Mouse (Mus musculus) megakaryocyte, adult 5-6 weeks (primary cell): ENCODE measurements around the gene Brms1. TPM values are rescaled to one million over a fixed set of nuclear protein-coding genes. Genes with fewer than 3 reads are reported as not detected.
A peak's percentile ranks its signal among the peaks of the same experiment; 100 is the strongest.
"Not testable (repeated sequence)": the region's sequence is repeated elsewhere in the genome, so short reads cannot be mapped to it uniquely, and the experiment has no call there.

Source experiments
- ATAC-seq: 2 replicates; pipeline ENCODE4 v1.8.0; 2016; ENCODE audit warnings: mild to moderate bottlenecking, inconsistent platforms; ENCODE audit not compliant: poor library complexity, severe bottlenecking
- total RNA-seq, 2 experiments: library from RNA; stranded (forward) in 1 of 2; stranded (reverse) in 1 of 2; fragments of 153-499, 151-499 nt in 1 of 2; fragments of 221-1000, 200-1000 nt in 1 of 2; gene quantifications; 2 replicates each; pipeline versions ENCODE4 v1.2.3 to v1.2.4; 2015 to 2017

The Brms1 gene
- total RNA-seq (2015) = 16.5 and 22.4 TPM in 2 replicates
- 28.5 and 30.4 TPM in 2 replicates for total RNA-seq (2017)

- peak; percentile 85 for ATAC-seq
Measured at GRCm38 (mm10) chr19:5040862-5041523, at the start of gene Brms1. Brms1 (plus strand) TSS chr19:5041354.

- no peak for ATAC-seq
Measured at GRCm38 (mm10) chr19:4992371-4992770, 48.8 kb upstream of the Brms1 start.

GRCm38 (mm10) chr19:4992904-4993303 lies 48.2 kb upstream of the Brms1 start:
- no peak for ATAC-seq

GRCm38 (mm10) chr19:4994043-4994442 lies 47.1 kb upstream of the Brms1 start:
- no peak for ATAC-seq

- ATAC-seq = no peak
Measured at GRCm38 (mm10) chr19:4999445-5000140, 41.6 kb upstream of the Brms1 start.

GRCm38 (mm10) chr19:5001666-5002406 lies 39.3 kb upstream of the Brms1 start:
- peak; percentile 60; the same call in 1 of the 2 replicates for ATAC-seq

- ATAC-seq = not testable (repeated sequence)
Measured at GRCm38 (mm10) chr19:5003644-5004043, 37.5 kb upstream of the Brms1 start.

- no peak for ATAC-seq
Measured at GRCm38 (mm10) chr19:5004925-5005324, 36.2 kb upstream of the Brms1 start.

- no peak for ATAC-seq
Measured at GRCm38 (mm10) chr19:5013138-5013537, 28.0 kb upstream of the Brms1 start.

- ATAC-seq = no peak
Measured at GRCm38 (mm10) chr19:5014961-5015398, 26.2 kb upstream of the Brms1 start.

GRCm38 (mm10) chr19:5016221-5016742 lies 24.9 kb upstream of the Brms1 start:
- ATAC-seq = no peak

GRCm38 (mm10) chr19:5016782-5017181 lies 24.4 kb upstream of the Brms1 start:
- ATAC-seq = peak; percentile 85

- ATAC-seq = no peak
Measured at GRCm38 (mm10) chr19:5017611-5018010, 23.5 kb upstream of the Brms1 start.

GRCm38 (mm10) chr19:5018191-5018590 lies 23.0 kb upstream of the Brms1 start:
- no peak for ATAC-seq

- no peak for ATAC-seq
Measured at GRCm38 (mm10) chr19:5021416-5021815, 19.7 kb upstream of the Brms1 start.

- peak; percentile 98 for ATAC-seq
Measured at GRCm38 (mm10) chr19:5023621-5024479, 17.3 kb upstream of the Brms1 start, which contains the start of gene Slc29a2. Slc29a2 (plus strand) TSS chr19:5023860.

GRCm38 (mm10) chr19:5026111-5026510 lies 15.0 kb upstream of the Brms1 start:
- ATAC-seq = no peak

- ATAC-seq = no peak
Measured at GRCm38 (mm10) chr19:5032686-5033085, 8.5 kb upstream of the Brms1 start.

- no peak for ATAC-seq
Measured at GRCm38 (mm10) chr19:5036577-5036976, 4.6 kb upstream of the Brms1 start.
